26 mouse cellular contexts compared by ENCODE assay signal in the genomic region with DNA sequence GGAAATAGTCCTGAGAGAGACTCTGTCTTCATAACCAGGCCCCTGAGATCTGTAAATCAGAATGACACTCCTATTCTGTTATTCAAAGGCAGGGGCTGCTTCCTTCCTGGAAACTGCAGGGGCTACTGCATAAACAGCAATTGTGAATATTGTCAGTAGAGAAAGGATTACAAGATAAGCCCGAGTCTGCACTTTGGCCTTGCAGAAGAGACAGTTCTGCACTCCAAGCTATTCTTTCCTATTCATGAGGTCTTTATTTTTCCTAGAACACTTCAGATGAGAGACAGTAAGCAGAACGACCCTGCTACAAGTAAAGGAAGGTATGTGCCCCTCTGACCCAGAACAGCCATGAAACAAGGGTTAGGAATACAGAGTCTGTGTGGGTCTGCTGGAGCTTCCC. TPM values are rescaled to one million over a fixed set of nuclear protein-coding genes. Genes with fewer than 3 reads are reported as not detected.
"Had no signal": no experiment of that assay in that cellular context is flagged by ENCODE, and none has a peak within 500 bp of the region (broad histone marks: within the 10 kb centered on the region; RNA-seq: fewer than 3 reads in every experiment).

Gene Olfr875, plus strand, starts transcription at position 99 of the 400 bp plus-strand sequence.

- H3K9me3 ChIP-seq: midbrain, embryonic 10.5 days; neural tube, embryonic 13.5 days; neural tube, embryonic 15.5 days had no signal

- DNase-seq: lung, adult 18-20 months; lung, embryonic 14.5 days; lung, postnatal 10 days; lung, postnatal 4 days; midbrain, embryonic 14.5 days; retina, postnatal 1 day; right cerebral cortex, adult 18-20 months; right cerebral cortex, postnatal 25 days; right cerebral cortex, postnatal 4 days; spleen, adult 18-20 months; thymus, adult 18-20 months; thymus, postnatal 14 days; thymus, postnatal 36 days had no signal

- H3K27me3 ChIP-seq: neural tube, embryonic 13.5 days; neural tube, embryonic 15.5 days had no signal

- H3K4me2 ChIP-seq: lung, embryonic 14.5 days; neural tube, embryonic 13.5 days; neural tube, embryonic 15.5 days had no signal

- H3K4me1 ChIP-seq: neural tube, embryonic 13.5 days; neural tube, embryonic 15.5 days had no signal

- H3K27ac ChIP-seq: midbrain, embryonic 10.5 days; neural tube, embryonic 13.5 days; neural tube, embryonic 15.5 days had no signal

- H3K4me3 ChIP-seq: midbrain, embryonic 10.5 days; myocyte; neural tube, embryonic 13.5 days; neural tube, embryonic 15.5 days had no signal

- ATAC-seq: midbrain, embryonic 16.5 days had no signal

- H3K9ac ChIP-seq: lung, embryonic 14.5 days; neural tube, embryonic 13.5 days; neural tube, embryonic 15.5 days had no signal

- H3K36me3 ChIP-seq: midbrain, embryonic 10.5 days; neural tube, embryonic 13.5 days; neural tube, embryonic 15.5 days had no signal

RNA-seq across cellular contexts. Expression of gene Olfr875, which starts in this region (rescaled TPM):
- total RNA-seq: megakaryocyte, adult 5-6 weeks; megakaryocyte-erythroid progenitor cell, adult 5-6 weeks had no signal
- polyA plus RNA-seq: lung, embryonic 14.5 days; lung, embryonic 16.5 days; midbrain, embryonic 10.5 days; midbrain, embryonic 14.5 days; midbrain, embryonic 16.5 days; myocyte; neural tube, embryonic 11.5 days; neural tube, embryonic 13.5 days; neural tube, embryonic 15.5 days; small intestine, adult 2 months; stomach, embryonic 14.5 days; stomach, embryonic 16.5 days; thymus, postnatal 0 days had no signal
